Mouse (Mus musculus) A20 (cell line): ENCODE data around the gene Map10.

Source experiments
- DNase-seq: peaks from one replicate; pipeline ENCODE4 v3.0.0-alpha.2; 2011; ENCODE audit warnings: low read depth, low spot score

The Map10 gene

GRCm38 (mm10) chr8:125669700-125670195 is at the start of gene Map10:
TSS of gene Map10 (plus strand) at chr8:125669818.
- no peak for DNase-seq

GRCm38 (mm10) chr8:125620301-125620700 is 49.3 kb upstream of the Map10 start:
- peak; percentile 11 for DNase-seq

- DNase-seq = no peak
Observed at GRCm38 (mm10) chr8:125624287-125624686, 45.3 kb upstream of the Map10 start.

DNA sequence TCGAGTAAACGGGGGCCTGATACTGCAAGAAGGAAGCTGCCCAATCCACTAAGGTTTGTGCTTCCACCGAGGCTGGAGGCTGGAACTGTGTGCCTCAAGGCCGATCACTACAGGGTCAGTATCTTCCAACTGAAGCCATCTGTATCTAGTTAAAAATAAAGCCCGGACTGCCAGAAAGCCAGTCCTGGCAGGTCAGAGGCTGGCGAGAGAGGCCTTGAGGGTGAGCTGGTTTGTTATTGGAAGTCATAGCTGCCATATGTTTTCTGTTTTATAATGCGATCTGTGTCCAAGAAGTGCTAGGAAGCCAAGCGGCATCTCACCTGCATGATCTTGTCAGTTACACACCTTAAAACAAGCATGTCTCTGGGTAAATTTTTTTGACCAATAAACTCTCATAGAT is 43.2 kb upstream of the Map10 start:
- no peak for DNase-seq

DNA sequence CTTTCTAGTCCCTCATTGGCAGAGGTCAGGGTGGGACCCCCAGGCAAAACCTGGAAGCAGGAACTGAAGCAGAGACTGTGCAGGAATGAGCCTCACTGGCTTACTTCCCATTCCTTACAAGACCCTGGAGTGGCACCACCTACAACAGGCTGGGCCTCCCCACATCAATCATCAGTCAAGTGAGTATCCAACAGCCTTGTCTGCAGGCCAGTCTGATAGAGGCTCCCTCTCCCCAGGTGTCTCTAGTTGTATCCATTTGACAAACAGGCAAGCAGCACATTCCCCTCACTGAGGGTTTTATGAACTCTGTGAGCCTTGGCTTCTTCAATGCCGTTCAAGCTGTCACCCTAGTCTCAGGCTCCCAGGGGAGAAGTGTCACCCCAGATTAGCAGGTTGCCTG is 40.8 kb upstream of the Map10 start:
- no peak for DNase-seq

DNA sequence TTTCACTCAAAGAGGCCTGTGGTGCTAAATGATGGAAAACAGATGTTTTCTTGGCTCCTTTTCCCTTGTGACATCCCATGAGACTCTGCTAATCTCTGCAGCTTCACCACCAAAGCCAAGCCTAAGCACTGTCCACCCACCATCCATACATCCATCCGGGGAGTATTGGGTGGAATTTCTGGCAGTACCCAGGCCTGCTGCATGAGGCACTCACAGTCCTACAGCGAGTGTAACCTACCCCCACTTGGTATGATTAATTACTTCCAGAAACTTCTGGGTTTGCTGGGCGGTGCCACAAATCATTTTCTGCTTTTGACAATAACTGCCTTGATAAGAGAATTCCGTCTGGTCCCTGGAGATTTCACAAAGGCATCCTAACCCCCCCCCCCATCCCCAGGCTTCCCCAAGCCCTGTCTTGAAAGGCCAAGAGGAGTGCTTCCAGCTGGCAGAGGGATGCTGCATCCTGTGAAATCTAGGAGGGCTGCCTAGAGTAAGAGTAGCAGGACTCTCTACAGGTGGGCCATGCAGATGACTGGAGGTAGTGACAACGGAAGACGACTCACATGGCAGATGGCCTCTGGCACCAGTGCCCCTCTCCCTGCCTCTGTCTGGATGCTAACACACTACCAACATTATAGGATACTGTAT is 31.1 kb upstream of the Map10 start:
- no peak for DNase-seq

DNA sequence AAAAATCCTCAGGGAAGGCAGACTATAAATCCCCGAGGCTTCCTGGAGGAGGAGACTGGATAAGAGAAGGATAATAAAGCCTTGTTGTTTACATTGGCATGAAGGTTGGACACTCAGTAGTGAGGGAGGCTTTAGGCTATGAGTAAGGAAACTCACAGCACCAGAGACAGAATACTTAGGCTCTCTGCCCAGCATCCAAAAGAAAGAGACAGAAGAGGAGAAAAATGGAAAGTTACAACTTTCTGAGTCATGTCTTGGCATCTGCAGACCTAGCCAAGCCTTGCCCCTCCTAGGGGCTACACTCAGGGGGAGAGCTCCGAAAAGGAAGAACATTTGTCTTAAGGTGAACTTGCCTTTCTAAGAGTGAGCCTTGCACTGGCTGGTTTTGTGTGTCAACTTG is 30.0 kb upstream of the Map10 start:
- DNase-seq = no peak

DNA sequence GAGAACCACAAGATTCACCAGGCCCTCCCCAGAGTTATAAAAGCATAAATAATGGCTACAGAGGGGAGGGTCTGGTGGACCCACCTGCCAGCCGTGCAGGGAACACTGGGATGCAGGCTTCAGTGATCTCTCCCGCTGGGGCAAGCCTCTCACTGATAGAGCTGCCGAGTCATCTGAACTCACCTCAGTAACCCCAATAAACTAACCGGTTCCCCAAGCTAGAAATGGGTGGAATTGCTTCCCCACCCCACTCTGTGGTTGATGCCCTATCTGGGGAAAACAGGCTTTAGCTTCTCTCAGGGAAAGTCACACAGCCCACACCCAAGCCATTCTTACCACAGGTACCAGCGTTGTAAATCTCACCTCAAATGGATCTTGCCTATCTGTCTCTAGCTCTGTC is 28.9 kb upstream of the Map10 start:
- no peak for DNase-seq

DNA sequence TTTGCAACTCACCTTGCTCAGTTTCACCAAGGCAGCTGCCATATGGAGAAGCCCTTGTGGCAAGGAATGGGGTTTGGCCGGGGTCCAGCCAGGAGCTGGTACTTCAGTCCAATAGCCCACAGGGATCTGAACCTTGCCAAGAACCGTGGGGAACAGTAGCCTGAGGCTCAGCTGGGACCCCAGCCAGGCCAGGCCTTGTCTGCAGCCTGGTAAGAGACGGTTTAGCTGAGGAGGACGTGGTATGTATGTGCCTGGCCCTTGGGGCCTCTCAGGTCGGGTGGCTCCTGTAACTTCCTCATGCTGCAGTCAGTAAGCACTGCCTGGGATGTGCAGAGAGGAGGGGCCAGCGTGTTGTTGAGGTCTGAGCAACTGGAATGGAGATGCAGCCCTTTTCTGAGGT is 27.8 kb upstream of the Map10 start:
- no peak for DNase-seq

- DNase-seq = no peak
Observed at GRCm38 (mm10) chr8:125645757-125646478, 23.7 kb upstream of the Map10 start.

GRCm38 (mm10) chr8:125649447-125649846 is 20.2 kb upstream of the Map10 start:
- peak; percentile 34 for DNase-seq

DNA sequence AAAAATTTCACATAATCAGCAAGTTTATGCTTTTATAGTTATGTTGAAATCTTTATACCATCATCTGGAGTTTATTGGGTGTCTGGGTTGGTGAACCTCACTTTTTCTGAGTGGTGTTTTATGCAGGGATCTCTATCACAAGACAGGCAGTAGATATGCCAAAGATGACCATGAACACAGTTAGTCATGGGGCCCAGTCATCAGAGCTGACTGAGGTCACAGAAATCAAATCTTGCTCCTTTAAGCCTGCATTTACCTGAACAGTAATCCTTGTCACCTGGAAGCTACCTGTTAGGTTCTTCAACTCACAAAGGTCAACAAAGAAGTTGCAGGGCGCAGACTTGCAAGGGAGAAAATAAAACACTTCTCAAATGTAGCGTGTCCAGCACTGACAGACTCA is 14.8 kb upstream of the Map10 start:
- DNase-seq = no peak

DNA sequence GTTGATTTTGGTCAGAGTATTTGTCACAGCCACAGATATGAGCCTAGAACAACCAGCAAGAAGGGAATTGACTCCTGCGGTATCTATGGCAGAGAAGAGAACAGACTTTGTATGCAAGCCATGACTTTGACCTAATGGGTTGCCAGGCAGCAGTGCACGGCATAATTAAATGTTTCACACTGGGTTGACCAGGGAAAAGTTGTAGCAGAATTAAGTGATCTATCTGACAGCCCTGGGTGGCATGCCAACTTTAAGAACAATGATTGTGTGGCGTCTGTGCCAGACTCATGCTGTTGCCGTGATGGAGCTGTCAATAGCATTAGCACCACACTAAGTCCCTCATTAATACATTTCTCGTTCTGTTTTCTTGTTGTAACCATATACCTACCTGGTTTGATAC is 11.1 kb upstream of the Map10 start:
- DNase-seq = no peak

DNA sequence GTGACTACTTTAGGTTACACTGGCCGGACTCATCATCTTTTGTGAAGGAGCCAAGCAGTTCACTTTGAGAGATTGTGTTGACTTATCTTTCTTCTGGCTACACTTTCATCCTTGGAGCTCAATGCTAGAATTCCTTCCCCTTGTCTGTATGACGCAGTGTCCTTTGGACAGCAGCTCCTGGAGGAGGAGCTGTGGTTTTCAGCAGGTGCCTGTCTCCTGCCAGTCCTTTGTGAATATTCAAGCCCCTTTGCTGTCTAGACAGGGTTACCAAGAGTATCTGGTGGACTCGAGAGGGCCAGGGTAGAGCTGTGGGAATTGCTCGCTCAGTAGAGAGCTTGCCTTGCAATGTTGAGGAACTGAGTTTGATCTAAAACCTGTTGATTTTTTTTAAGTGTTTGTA is 10.7 kb upstream of the Map10 start:
- no peak for DNase-seq

GRCm38 (mm10) chr8:125660397-125660796 is 9.2 kb upstream of the Map10 start:
- DNase-seq = no peak

DNA sequence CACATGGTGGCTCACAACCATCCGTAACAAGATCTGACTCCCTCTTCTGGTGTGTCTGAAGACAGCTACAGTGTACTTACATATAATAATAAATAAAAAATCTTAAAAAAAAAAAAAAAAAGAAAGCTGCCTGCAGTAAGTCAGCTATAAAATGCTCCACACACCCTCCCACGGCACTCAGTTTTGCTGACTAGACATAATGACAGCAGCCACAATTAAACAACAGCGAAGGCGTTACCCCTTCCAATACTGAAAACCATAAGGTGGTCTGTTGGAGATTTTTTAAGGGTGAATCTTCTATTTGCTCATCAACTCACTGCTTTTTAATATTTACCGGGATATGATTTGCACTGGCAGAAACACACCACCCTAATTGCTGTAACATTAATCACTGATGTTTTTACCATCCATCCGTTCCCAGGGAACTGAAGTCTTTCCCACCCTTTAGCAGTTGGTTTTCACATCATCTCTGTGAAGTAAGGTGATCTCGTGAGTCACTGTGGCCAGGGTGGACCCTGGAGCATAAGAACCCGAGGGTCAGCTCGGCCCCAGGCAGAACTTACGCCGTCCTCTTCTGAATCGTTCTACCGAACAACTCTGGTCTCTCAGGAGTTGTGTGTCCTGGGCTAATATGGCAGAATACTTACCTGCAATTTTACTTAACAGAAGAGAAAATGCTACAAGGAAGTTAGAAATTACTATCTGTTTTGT is 7.5 kb upstream of the Map10 start:
- DNase-seq = no peak

DNA sequence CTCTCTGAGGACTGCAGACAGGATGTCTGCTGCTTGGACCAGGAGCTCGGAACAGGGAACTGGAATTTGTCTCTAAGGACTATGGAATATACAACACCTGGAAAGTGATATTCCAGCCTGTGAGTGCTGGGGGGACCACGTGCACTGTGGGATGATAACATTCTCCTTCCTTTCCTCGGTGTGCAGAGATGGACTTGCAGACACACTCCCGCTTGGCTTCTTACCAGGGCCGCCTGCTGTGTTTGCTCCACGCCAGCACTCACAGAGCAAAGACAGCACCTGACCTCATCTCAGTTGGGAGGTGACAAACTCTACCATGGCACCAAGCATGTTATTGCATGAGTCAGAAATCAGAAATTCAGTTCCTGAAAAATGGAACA is 7.0 kb upstream of the Map10 start:
- no peak for DNase-seq

GRCm38 (mm10) chr8:125665183-125665875 is 4.3 kb upstream of the Map10 start:
- DNase-seq = no peak

- no peak for DNase-seq
Observed at GRCm38 (mm10) chr8:125665876-125666186, 3.8 kb upstream of the Map10 start.

- no peak for DNase-seq
Observed at GRCm38 (mm10) chr8:125666201-125666600, 3.4 kb upstream of the Map10 start.

- DNase-seq = no peak
Observed at GRCm38 (mm10) chr8:125667248-125667647, 2.4 kb upstream of the Map10 start.

- DNase-seq = no peak
Observed at GRCm38 (mm10) chr8:125669159-125669699, 389 bp upstream of the Map10 start.
